Comparison of ENCODE assay signal across 8 mouse cellular contexts in genomic region chr2:57239356-57239755, GRCm38 (mm10). TPM values are rescaled to one million over a fixed set of nuclear protein-coding genes. Genes with fewer than 3 reads are reported as not detected.
A peak's percentile ranks its signal among the peaks of the same experiment; 100 is the strongest.
DNase-seq lines count a peak whose midpoint lies in the region; ATAC-seq and TF ChIP-seq lines count a peak whose summit lies in the region.

No protein-coding gene starts in this region.

- H3K9ac ChIP-seq in forebrain, embryonic 16.5 days (replicated peaks; ENCODE audit: low read depth, low read length), result no peak overlapping the region
- H3K9ac ChIP-seq in lung, embryonic 14.5 days, result no peak overlapping the region
- H3K9ac ChIP-seq in forebrain, embryonic 14.5 days (ENCODE audit: low read length), result no peak overlapping the region
- H3K9ac ChIP-seq in neural tube, embryonic 15.5 days (replicated peaks), result no peak overlapping the region

- no peak for TF ChIP-seq CTCF in lung, embryonic 14.5 days (IDR thresholded peaks at IDR 0.05; ENCODE audit: low read depth)

- peak overlapping the region; percentile 73 for H3K4me3 ChIP-seq in forebrain, embryonic 10.5 days
- no peak overlapping the region for H3K4me3 ChIP-seq in forebrain, embryonic 16.5 days (replicated peaks; ENCODE audit: low read length)
- H3K4me3 ChIP-seq in lung, embryonic 14.5 days (ENCODE audit: low read depth, low read length), result peak overlapping the region; percentile 55; the same call in 1 of the 2 replicates
- 0 out of 2 replicates have a peak overlapping the region, but pooled peaks have one; percentile 72 for H3K4me3 ChIP-seq in forebrain, embryonic 14.5 days (ENCODE audit: low read depth, low read length)
- H3K4me3 ChIP-seq in neural tube, embryonic 15.5 days (replicated peaks), result no peak overlapping the region

- H3K4me2 ChIP-seq in forebrain, embryonic 16.5 days (ENCODE audit: low read length), result no peak overlapping the region
- peak overlapping the region; percentile 97 for H3K4me2 ChIP-seq in lung, embryonic 14.5 days
- H3K4me2 ChIP-seq in forebrain, embryonic 14.5 days (ENCODE audit: low read length), result no peak overlapping the region
- H3K4me2 ChIP-seq in neural tube, embryonic 15.5 days, result peak overlapping the region; percentile 96

- H3K27me3 ChIP-seq in forebrain, embryonic 10.5 days (ENCODE audit: poor library complexity, severe bottlenecking), result peaks cover 11% of the 10 kb centered on the region; the same call in 1 of the 2 replicates
- no peaks in the 10 kb centered on the region for H3K27me3 ChIP-seq in forebrain, embryonic 16.5 days (replicated peaks; ENCODE audit: control insufficient read depth, insufficient read depth, low read length)
- H3K27me3 ChIP-seq in lung, embryonic 14.5 days (ENCODE audit: insufficient read depth, low read length), result no peaks in the 10 kb centered on the region
- H3K27me3 ChIP-seq in forebrain, embryonic 14.5 days (replicated peaks; ENCODE audit: control insufficient read depth, insufficient read depth, low read length), result 0 out of 2 replicates have a peak, but pooled peaks cover 4% of the 10 kb centered on the region
- H3K27me3 ChIP-seq in neural tube, embryonic 15.5 days (replicated peaks), result 0 out of 2 replicates have a peak, but pooled peaks cover 3% of the 10 kb centered on the region

- ATAC-seq in forebrain, embryonic 16.5 days, result no peak
- no peak for ATAC-seq in lung, embryonic 14.5 days (ENCODE audit: insufficient read depth)
- no peak for ATAC-seq in forebrain, embryonic 14.5 days
- ATAC-seq in neural tube, embryonic 15.5 days (ENCODE audit: low FRiP score), result no peak

- peaks cover 32% of the 10 kb centered on the region for H3K4me1 ChIP-seq in forebrain, embryonic 10.5 days
- H3K4me1 ChIP-seq in forebrain, embryonic 16.5 days (replicated peaks; ENCODE audit: control insufficient read depth, insufficient read depth, low read length), result peaks cover 12% of the 10 kb centered on the region
- no peaks in the 10 kb centered on the region for H3K4me1 ChIP-seq in lung, embryonic 14.5 days (ENCODE audit: insufficient read depth)
- H3K4me1 ChIP-seq in forebrain, embryonic 14.5 days (ENCODE audit: control insufficient read depth, insufficient read depth, low read length), result peaks cover 9% of the 10 kb centered on the region
- peaks cover 16% of the 10 kb centered on the region for H3K4me1 ChIP-seq in neural tube, embryonic 15.5 days

- H3K9me3 ChIP-seq in forebrain, embryonic 10.5 days, result no peaks in the 10 kb centered on the region
- no peaks in the 10 kb centered on the region for H3K9me3 ChIP-seq in forebrain, embryonic 16.5 days (ENCODE audit: control insufficient read depth, low read length)
- H3K9me3 ChIP-seq in lung, embryonic 14.5 days (ENCODE audit: low read depth, low read length), result no peaks in the 10 kb centered on the region
- H3K9me3 ChIP-seq in forebrain, embryonic 14.5 days (replicated peaks; ENCODE audit: control insufficient read depth, low read length), result no peaks in the 10 kb centered on the region
- H3K9me3 ChIP-seq in neural tube, embryonic 15.5 days (replicated peaks), result no peaks in the 10 kb centered on the region

- no peaks in the 10 kb centered on the region for H3K36me3 ChIP-seq in forebrain, embryonic 10.5 days (replicated peaks)
- H3K36me3 ChIP-seq in forebrain, embryonic 16.5 days (ENCODE audit: control insufficient read depth, insufficient read depth), result no peaks in the 10 kb centered on the region
- H3K36me3 ChIP-seq in lung, embryonic 14.5 days (ENCODE audit: insufficient read depth), result no peaks in the 10 kb centered on the region
- no peaks in the 10 kb centered on the region for H3K36me3 ChIP-seq in forebrain, embryonic 14.5 days (ENCODE audit: control insufficient read depth, insufficient read depth, low read length)
- no peaks in the 10 kb centered on the region for H3K36me3 ChIP-seq in neural tube, embryonic 15.5 days

- DNase-seq in forebrain, embryonic 10.5 days (ENCODE audit: extremely low spot score, low spot score), result no peak
- DNase-seq in lung, embryonic 14.5 days, result no peak
- no peak for DNase-seq in lung, postnatal 4 days
- no peak for DNase-seq in forebrain, embryonic 14.5 days (ENCODE audit: low spot score)
- DNase-seq in kidney, postnatal 36 days, result no peak
- no peak for DNase-seq in frontal cortex, postnatal 14 days (ENCODE audit: low spot score in 2 of 2)

- no peak overlapping the region for H3K27ac ChIP-seq in forebrain, embryonic 10.5 days
- H3K27ac ChIP-seq in forebrain, embryonic 16.5 days (ENCODE audit: low read length), result no peak overlapping the region
- no peak overlapping the region for H3K27ac ChIP-seq in lung, embryonic 14.5 days (ENCODE audit: low read depth)
- no peak overlapping the region for H3K27ac ChIP-seq in forebrain, embryonic 14.5 days (ENCODE audit: low read depth, low read length)
- no peak overlapping the region for H3K27ac ChIP-seq in neural tube, embryonic 15.5 days (replicated peaks)

- 15% methylated on average over 2 of the region's 2 CpGs for WGBS in forebrain, embryonic 10.5 days
- 29% methylated on average over 2 of the region's 2 CpGs for WGBS in forebrain, embryonic 16.5 days
- 17% methylated on average over 2 of the region's 2 CpGs for WGBS in lung, embryonic 14.5 days
- WGBS in forebrain, embryonic 14.5 days, result 9% methylated on average over 2 of the region's 2 CpGs
- 14% methylated on average over 2 of the region's 2 CpGs for WGBS in neural tube, embryonic 15.5 days

RNA-seq across cellular contexts. Expression of gene Gpd2, which starts 1.9 kb away (rescaled TPM):
- 37.5 and 39.5 TPM in 2 replicates for polyA plus RNA-seq in forebrain, embryonic 10.5 days (2016; fragmentation: Nextera tagmentation; extraction: Ambion mirVana)
- polyA plus RNA-seq in forebrain, embryonic 16.5 days (2015; fragmentation: Nextera tagmentation; extraction: Ambion mirVana), result 28.5 and 31.2 TPM in 2 replicates
- 16.3 and 17.8 TPM in 2 replicates for polyA plus RNA-seq in lung, embryonic 14.5 days (2014; fragmentation: Nextera tagmentation; extraction: Ambion mirVana)
- polyA plus RNA-seq in forebrain, embryonic 14.5 days (2014; fragmentation: Nextera tagmentation; extraction: Ambion mirVana), result 17.8 and 21.8 TPM in 2 replicates
- 24.8 and 27.6 TPM in 2 replicates for polyA plus RNA-seq in neural tube, embryonic 15.5 days (2015; fragmentation: Nextera tagmentation; extraction: Ambion mirVana)

Comparison
In these comparisons a context has a peak if more than half of its experiments do, and no peak if none do; other contexts are left out.
1. H3K4me3 ChIP-seq: peak in forebrain, embryonic 10.5 days (single experiment), lung, embryonic 14.5 days (single experiment) and forebrain, embryonic 14.5 days (single experiment); none in forebrain, embryonic 16.5 days (single experiment) and neural tube, embryonic 15.5 days (single experiment).
2. H3K4me2 ChIP-seq: peak in lung, embryonic 14.5 days (single experiment) and neural tube, embryonic 15.5 days (single experiment); none in forebrain, embryonic 16.5 days (single experiment) and forebrain, embryonic 14.5 days (single experiment).